Mouse (Mus musculus): ENCODE results near the gene BC035044. TPM values are rescaled to one million over a fixed set of nuclear protein-coding genes. Genes with fewer than 3 reads are reported as not detected.
"Not testable (repeated sequence)": the region's sequence is repeated elsewhere in the genome, so short reads cannot be mapped to it uniquely, and the experiment has no call there.

The BC035044 gene
- total RNA-seq, 2 experiments from 2014 or later, result 231 to 296 TPM

DNA sequence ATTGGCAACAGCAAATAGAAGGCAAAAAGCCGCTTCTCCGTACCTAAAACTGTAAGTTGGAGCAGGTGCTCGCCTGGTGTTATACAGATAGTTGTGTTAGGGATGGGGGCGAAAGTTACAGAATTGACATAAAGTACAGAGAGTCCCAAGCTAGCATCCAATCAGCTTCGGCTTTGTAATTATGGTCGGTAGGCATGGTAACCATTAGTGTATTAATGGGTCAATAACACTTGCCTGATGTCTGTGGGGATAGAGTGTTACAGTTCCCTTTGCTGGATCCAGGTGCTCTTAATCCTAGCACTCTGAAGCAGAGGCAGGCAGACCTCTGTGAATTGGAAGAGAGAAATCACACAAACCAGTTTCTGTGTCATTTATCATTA is 54.0 kb downstream of the BC035044 start:
- ATAC-seq (replicated peaks; ENCODE audit: poor library complexity, severe bottlenecking), result no peak

DNA sequence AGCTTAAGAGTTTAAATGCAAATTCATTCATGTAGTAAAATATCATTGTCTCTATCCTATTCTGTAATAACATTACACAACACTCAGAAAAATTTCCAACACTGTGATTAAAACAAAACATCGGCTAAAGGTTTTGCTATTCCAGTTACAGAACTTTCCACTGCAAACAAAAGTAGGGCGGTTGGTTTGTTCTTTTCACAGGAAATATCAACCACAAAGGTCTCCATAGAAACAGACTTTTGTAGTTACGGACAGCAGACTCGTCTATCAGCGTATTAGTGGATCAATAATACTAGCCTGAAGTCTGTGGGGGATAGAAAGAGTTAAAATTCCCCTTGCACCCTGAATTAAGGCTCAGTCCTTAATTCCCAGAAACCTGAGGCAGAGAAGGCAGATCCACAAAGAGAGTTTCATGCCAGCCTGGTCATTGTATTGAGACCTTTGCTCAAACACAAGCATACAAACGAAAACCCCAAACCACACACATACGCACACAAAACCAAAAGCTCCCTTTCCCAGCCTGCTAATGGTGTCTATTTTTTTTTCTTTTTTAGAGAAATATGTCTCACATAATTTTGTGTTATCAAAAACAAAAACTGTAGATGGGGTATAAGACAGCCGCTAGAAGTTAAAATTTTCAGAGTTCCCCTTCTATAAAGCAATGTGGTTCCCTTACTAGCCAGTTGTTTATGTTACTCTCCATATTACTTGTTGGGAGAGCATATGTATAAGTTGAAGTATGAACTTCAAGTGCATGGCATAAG is 54.6 kb downstream of the BC035044 start:
- ATAC-seq (replicated peaks; ENCODE audit: poor library complexity, severe bottlenecking), result no peak; the same call in 1 of the 2 replicates

DNA sequence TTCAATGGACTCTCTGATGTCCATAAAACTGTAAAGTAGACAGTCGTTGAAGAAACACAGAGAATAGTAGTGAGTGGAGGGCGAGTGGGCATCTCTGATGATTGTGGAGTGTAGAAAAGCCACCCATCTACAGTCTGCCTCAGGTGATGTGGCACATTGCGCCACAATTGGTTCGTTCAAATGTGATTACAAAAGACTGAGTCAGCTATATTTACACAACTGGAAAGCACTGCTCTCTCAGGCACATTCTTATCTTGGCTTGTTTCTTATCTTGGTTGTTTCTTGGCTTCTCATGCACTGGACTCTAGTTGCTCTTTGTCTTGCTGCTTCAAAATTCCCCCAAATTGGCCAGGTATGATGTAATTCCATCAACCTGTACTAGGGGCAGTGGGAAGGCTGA is 55.4 kb downstream of the BC035044 start:
- peak; percentile 11; the same call in 1 of the 2 replicates for ATAC-seq (replicated peaks; ENCODE audit: poor library complexity, severe bottlenecking)

DNA sequence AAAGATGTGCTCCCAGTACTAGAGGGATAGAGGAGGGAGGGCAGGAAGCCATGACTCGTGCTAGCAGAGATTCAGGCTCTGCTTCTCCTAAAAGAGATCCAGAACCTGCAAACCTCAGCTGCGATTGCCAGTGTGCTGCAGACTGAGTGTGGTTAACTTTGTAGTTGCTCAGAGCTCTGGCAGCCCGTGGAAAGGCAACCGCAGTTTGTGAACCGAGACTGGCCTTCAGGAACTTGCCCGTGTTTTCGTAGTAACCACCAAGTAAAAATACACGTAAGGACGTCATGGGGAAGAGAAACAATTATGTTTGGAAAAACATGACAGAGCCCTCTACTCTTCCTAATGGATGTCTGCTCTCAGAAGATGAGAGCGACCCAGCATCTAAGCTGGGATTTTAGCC is 57.9 kb downstream of the BC035044 start:
- no peak for ATAC-seq (replicated peaks; ENCODE audit: poor library complexity, severe bottlenecking)

DNA sequence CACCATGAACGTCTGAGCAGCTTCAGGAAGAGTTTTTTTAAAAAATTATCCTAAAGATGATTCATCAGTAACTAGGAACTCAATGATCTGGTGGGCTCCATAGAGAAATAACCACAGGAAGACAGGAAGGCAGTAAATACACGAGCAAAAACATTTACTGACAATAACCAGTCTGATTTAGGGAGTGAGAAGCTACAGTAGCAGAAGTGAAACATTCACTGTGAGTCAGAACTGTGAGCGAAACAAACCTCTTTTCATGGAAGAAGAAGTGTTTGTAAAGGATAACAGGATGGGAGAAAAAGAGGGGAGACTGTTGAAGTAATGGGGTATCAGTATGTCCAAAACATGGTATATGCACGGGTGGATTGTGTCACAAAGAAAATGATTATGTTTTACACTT is 61.1 kb downstream of the BC035044 start:
- peak; percentile 58 for ATAC-seq (replicated peaks; ENCODE audit: poor library complexity, severe bottlenecking)

DNA sequence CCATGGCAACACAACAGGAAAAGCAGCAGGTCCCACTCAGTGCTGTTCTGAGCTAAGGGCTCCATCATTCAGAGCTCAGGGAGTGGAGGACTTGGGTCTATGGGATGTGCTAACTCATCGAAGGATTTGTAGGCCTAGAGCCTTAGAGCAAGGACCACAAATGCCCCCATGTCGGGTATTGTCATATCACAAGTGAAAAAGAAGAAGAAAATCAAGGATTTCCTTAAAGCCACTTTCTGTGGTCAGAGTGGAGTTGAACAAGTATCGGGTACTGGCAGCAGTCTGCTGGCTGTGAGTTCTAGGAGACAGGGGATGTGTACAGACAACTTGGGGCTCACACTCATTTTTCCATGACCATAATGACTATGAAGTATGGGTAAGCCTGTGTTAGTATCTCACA is 64.1 kb downstream of the BC035044 start:
- peak; percentile 31 for ATAC-seq (replicated peaks; ENCODE audit: poor library complexity, severe bottlenecking)

DNA sequence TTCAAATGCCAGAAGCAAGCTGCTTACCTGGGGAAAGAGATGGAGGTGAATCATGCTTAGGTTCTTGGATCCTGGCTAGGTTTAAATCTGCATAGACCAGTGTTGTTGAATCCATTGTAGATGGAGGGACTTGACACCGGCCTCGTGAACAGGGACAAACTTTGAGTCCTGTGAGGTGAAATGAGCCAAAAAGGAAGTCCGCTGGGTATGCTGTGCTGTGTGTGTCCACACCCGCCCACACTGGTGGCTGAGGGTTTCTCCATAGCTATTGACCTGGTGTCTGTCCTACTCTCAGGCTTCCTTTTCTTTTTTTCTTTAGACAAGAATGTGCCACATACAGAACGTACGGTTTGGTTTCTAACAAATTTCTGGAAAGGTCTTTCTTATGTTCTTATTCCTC is 64.8 kb downstream of the BC035044 start, which contains the start of the genes Gm44511 and Klrb1b:
Gene Gm44511 (minus strand): TSS at position 184 of the 400 bp plus-strand sequence.
Gene Klrb1b (minus strand): TSS at position 200 of the 400 bp plus-strand sequence.
- peak; percentile 56 for ATAC-seq (replicated peaks; ENCODE audit: poor library complexity, severe bottlenecking)

DNA sequence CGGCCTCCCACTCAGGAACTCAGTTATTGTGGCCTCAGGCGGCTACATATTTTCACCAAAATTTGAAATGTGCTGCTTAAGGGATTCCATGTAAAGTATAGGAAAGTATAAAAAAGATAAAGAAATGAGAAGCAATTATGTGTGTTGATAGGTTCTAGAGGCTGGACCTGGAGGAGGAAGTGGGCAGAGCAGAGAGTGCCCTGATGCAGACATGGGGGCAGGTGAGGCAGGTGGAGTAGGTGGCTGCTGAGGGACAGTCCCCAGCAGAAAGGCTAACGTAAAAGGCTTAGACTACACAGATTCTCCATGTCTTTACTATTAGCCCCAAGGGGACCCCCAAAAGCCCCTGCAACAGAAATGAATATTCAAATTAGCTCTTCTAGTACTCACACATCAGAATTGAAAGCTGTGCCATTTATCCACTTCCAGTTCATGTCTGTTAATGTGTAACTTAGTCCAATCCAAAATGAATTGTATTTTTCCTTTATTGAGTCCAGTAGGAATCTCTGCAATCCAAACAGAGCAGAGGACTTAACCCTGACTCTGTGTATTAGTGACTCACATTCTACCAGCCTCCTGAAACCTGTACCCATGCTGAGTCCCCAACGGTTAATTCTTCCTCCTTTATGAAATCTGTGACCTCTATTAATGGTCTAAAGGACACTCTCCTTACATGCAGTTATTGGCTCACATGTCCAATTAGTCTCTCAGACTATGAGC is 72.7 kb downstream of the BC035044 start:
- ATAC-seq (replicated peaks; ENCODE audit: poor library complexity, severe bottlenecking), result no peak

DNA sequence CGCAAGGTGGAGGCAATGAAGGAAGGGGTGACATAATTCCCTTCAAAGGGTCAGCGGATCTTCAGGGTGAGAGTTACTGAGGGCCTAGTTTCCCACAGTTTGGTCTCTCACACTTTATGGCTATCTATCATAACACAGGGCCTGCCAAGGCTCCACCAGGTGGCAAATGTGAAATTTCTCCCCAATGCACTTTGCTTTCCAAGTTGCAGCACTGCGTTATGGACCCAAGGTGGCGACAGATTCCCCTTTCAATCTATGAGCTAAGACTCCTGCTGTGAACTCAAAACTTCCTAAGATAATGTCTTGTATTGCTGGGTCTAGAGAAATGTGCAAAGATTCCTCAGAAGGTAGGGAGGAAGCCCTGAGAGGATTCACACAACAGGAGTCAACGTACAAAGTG is 82.4 kb downstream of the BC035044 start:
- peak; percentile 66 for ATAC-seq (replicated peaks; ENCODE audit: poor library complexity, severe bottlenecking)

DNA sequence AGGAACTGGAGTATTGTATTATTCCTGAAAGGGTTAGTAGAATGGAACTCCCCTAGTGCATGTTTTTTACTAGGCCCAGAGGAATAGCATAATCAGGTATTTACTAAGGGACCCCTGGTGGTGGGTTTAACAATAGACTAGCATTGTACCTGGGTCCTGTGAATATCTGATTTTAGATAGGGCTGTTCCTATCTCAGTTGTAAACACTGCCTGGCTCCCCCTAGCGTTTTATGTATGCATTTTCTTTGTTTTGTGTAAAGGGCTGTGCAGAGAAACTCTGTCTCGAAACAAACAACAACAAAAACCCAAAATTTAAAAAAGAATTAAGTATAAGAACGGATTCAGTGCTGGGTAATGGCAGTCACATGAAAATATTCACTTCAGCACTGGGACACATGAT is 83.9 kb downstream of the BC035044 start:
- ATAC-seq (replicated peaks; ENCODE audit: poor library complexity, severe bottlenecking), result no peak

DNA sequence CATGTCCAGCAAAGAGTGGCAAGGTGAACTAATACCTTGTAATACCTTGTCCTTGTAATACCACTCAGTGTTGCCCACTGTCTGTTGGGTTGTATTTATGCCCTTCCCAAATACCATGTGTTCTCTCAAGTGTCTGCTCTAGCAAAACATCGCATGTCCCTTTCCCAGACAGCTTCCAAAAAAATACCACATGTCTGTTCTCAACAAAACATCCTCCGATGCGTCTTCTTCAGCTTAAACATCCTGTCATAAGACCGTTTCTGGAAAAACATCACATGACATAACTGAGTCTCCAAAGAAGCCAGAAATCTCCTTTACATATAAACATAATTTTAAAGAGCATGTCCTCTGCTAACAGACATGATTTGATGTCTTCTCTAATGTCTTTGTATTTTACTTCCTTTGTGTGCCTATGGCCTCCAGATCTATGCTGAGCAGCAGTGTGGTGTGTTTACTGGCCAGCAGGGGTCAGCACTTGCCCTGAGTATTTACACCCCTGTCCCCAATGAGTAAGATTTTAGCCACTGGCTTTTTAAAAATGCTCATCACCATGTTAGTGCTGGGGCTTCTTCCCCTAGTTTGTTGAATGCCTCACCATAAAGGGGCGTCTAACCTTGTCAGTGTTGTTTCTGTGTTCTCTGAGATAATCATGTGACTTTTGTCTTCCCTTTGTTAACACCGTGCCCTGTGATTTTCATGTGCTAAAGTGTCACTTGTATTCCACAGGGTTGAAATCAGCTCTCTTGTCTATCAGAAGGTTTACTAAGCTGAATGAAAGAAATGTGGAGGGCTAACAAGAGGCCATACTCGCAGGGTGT is 85.9 kb downstream of the BC035044 start:
- ATAC-seq (replicated peaks; ENCODE audit: poor library complexity, severe bottlenecking), result peak; percentile 64

DNA sequence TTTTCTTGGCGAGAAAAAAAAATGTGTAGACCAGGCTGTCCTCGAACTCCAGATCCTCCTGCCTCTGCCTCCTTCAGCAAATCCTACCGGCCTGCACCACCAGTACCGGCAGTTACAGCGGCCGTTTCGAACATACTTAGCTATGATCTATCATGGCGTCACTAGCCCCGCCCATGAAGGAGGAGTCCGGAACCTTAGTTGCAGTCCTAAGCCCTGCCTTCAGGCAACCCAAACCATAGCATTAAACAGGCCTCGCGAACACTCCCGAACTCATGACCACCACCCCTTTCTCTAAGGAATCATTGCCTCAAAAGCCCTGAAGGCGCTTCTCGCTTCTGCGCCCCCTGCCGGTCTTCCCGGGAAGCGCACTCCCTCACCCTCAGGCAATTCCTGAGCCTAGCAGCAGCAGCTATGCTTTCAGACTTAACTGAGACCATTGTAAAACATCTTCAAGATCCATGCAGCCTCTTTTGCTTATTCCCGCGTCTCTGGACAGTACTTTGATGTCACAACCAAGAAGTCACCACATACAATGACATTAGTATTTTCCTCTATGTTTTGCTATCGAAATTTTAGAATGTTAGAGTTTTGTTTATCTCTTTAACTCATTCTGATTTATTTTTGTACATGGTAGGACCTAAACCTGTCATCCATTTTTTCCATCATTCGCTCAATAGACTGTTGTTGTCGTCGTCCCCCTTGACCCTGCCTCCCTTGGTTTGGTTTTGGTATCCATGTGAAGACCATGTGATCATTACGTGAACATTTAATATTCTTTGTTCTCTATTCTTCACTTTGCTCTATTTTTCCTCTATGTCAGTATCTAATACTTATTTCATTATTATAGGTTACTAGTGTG is 87.7 kb downstream of the BC035044 start:
- peak; percentile 75 for ATAC-seq (replicated peaks; ENCODE audit: poor library complexity, severe bottlenecking)

DNA sequence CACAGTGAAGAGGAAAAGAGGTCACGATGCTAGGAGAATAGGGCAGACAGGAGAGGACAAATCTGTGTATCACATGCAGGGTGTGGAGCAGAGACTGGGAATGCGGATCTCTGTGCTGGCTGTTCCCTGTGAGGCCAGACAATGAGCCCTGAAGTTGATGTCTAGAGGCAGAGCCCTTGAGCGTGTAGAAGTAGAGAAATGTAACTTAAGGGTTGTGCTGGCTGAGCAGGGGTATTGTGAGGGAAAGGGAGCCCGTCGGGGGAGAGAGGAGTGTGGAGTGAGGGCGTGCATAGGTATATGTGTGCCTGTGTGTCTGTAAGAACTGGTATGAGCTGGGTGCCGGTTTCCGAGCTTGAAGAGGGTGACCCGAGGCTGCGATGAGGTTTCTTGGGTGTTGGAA is 88.4 kb downstream of the BC035044 start:
- ATAC-seq (replicated peaks; ENCODE audit: poor library complexity, severe bottlenecking), result no peak

DNA sequence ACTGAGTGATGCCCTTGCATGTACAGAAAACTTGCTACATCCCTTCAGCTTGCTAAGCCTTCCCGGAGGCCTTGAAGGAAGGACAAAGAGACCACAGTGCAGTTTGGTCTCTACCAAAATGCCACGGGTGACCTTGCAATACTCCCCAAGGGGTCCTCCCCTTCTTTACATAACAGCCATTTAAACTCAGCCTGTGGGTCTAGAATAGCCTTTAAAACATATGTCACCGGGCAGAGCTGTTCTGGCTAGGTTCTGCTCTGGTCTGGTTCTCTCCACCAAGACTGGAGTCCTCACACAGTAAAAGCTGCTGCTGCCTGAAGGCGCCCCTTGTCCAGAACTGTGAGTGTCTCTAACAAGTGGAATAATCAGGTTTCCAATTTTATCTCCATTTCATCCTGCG is 90.2 kb downstream of the BC035044 start:
- not testable (repeated sequence) for ATAC-seq (replicated peaks; ENCODE audit: poor library complexity, severe bottlenecking)

DNA sequence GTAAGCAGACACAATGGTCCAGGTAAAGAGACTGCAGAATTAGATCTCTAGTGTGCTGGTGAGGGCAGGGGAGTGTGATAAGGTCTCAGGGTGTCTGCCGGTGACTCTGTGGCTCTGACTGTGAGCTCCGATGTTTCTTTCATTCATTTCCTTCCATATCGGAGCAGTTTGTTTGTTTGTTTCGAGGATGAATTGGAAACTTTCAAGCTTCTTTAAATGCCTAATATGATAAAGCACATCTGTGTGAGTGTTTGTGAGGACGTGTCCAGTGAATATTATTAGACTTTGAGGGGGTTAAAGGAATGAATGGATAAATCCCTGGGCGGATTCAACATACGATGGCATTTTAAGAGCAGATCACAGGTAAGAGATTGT is 91.0 kb downstream of the BC035044 start:
- ATAC-seq (replicated peaks; ENCODE audit: poor library complexity, severe bottlenecking), result no peak

DNA sequence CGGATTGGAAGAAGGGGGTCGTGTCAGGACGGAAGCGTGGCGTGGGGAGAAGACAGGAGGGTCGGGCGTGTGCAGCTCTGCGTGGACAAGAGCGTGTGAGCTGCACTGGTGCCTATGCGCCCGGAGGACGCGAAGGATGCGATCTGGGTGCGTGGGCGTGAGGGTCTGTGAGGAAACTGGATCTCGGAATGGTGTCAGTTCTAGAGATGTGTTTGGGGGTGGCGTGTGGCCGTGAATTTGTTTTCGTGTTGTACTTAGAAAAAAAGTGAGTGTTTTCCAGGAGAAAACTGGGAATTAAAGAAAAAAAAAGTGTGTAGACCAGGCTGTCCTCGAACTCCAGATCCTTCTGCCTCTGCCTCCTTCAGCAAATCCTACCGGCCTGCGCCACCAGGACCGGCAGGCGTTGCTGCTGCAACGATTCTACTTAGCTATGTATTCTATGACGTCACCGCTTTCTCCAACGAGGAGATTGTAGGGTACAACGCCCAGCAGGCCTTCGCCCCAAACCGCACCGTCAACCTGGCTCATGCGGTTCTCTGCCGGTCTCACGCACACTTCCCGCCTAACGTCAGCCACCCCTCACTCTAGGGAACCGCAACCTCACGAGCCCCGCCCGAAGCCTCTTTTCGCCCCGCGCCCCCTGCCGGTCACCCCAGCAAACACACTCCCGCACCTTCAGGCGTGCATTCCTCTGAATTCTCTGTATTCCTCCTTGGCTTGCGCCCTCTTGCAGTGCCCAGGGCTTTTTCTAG is 91.6 kb downstream of the BC035044 start:
- peak; percentile 52 for ATAC-seq (replicated peaks; ENCODE audit: poor library complexity, severe bottlenecking)
